Mouse (Mus musculus): ENCODE data around the gene Ifng.

- TF ChIP-seq CTCF (IDR thresholded peaks at IDR 0.05; ENCODE audit: low read depth, low read length), result no peak
- TF ChIP-seq POLR2A (IDR thresholded peaks at IDR 0.05; ENCODE audit: insufficient read depth, low read length), result no peak
- no peak for TF ChIP-seq EP300 (IDR thresholded peaks at IDR 0.05; ENCODE audit: insufficient read depth, low read depth, low read length)
Measured at GRCm38 (mm10) chr10:118445502-118445901, 4.7 kb downstream of the Ifng start.
